Mouse (Mus musculus) MEL (cell line): ENCODE data around the gene Stat1. TPM values are rescaled to one million over a fixed set of nuclear protein-coding genes. Genes with fewer than 3 reads are reported as not detected.

ENCODE experiments used
- DNase-seq: peaks from one replicate; pipeline ENCODE4 v3.0.0; 2011; ENCODE audit warnings: low read depth, low spot score
- H3K27ac ChIP-seq: 2 replicates; pipeline ENCODE4 v1.5.1; 2012; ENCODE audit warnings: low read depth, mild to moderate bottlenecking, control low read depth, low read length, moderate library complexity; ENCODE audit not compliant: control insufficient read depth
- H3K27me3 ChIP-seq, 2 experiments: fragments of 150-350 bp in 1 of 2; sonication (generic) in 1 of 2; 2 replicates each; pipeline ENCODE4 v1.6.1; 2012; ENCODE audit warnings: low read length in 2 of 2, mild to moderate bottlenecking in 2 of 2, improper control_type of control experiment in 1 of 2, moderate library complexity in 1 of 2; ENCODE audit not compliant: insufficient read depth in 2 of 2, control insufficient read depth in 1 of 2
- H3K36me3 ChIP-seq, 2 experiments: 2 replicates each; pipeline ENCODE4 v1.6.1; 2012 to 2014; ENCODE audit warnings: low read length in 2 of 2, improper control_type of control experiment in 1 of 2, inconsistent platforms in 1 of 2, mild to moderate bottlenecking in 1 of 2; ENCODE audit not compliant: insufficient read depth in 2 of 2, control insufficient read depth in 1 of 2
- H3K4me1 ChIP-seq, 2 experiments: fragments of 150-350 bp in 1 of 2; sonication (generic) in 1 of 2; 2 replicates each; pipeline ENCODE4 v1.6.1; 2012; ENCODE audit warnings: low read length in 2 of 2, improper control_type of control experiment in 1 of 2, mild to moderate bottlenecking in 1 of 2; ENCODE audit not compliant: insufficient read depth in 2 of 2, control insufficient read depth in 1 of 2
- H3K4me3 ChIP-seq, 2 experiments: fragments of 150-350 bp in 1 of 2; sonication (generic) in 1 of 2; 2 replicates each; pipeline ENCODE4 v1.5.1; 2012; ENCODE audit warnings: low read depth in 2 of 2, low read length in 2 of 2, mild to moderate bottlenecking in 2 of 2, moderate library complexity in 2 of 2, control low read depth in 1 of 2, improper control_type of control experiment in 1 of 2; ENCODE audit not compliant: control insufficient read depth in 1 of 2, insufficient read depth in 1 of 2
- H3K79me2 ChIP-seq: 2 replicates; pipeline ENCODE4 v1.6.1; 2012; ENCODE audit warnings: mild to moderate bottlenecking, low read length, moderate library complexity; ENCODE audit not compliant: control insufficient read depth, poor library complexity, insufficient read depth
- H3K9ac ChIP-seq: 2 replicates; pipeline ENCODE4 v1.6.1; 2012; ENCODE audit warnings: low read depth, mild to moderate bottlenecking, control low read depth, low read length, moderate library complexity; ENCODE audit not compliant: control insufficient read depth, poor library complexity, severe bottlenecking
- H3K9me3 ChIP-seq: fragments of 150-350 bp; sonication (generic); replicated peaks from 2 replicates; pipeline ENCODE4 v1.6.1; 2012; ENCODE audit warnings: mild to moderate bottlenecking, low read length, improper control_type of control experiment, moderate library complexity; ENCODE audit not compliant: insufficient read depth
- CHD2 ChIP-seq: IDR thresholded peaks from 2 replicates; pipeline ENCODE4 v1.6.1; 2011; ENCODE audit warnings: low read length, improper control_type of control experiment
- CTCF ChIP-seq, 3 experiments: IDR thresholded peaks in 2 of 3; conservative IDR thresholded peaks in 1 of 3; 2 replicates each; pipeline ENCODE4 v1.5.1; 2011 to 2012; ENCODE audit warnings: low read length in 3 of 3, low read depth in 2 of 3, mild to moderate bottlenecking in 2 of 3, improper control_type of control experiment in 1 of 3, inconsistent platforms in 1 of 3, mixed read lengths in 1 of 3, moderate library complexity in 1 of 3; ENCODE audit not compliant: control insufficient read depth in 1 of 3, insufficient read depth in 1 of 3, poor library complexity in 1 of 3, severe bottlenecking in 1 of 3
- EP300 ChIP-seq, 2 experiments: IDR thresholded peaks; 2 replicates each; pipeline ENCODE4 v1.6.1; 2011; ENCODE audit warnings: improper control_type of control experiment in 2 of 2, low read length in 2 of 2, low read depth in 1 of 2, mild to moderate bottlenecking in 1 of 2
- MYC ChIP-seq: IDR thresholded peaks from 2 replicates; pipeline ENCODE4 v1.6.1; 2011; ENCODE audit warnings: low read depth, mild to moderate bottlenecking, low read length, improper control_type of control experiment, moderate library complexity
- NRF1 ChIP-seq: IDR thresholded peaks from 2 replicates; pipeline ENCODE4 v1.6.1; 2014; ENCODE audit warnings: low read depth, mild to moderate bottlenecking, inconsistent platforms, low read length, improper control_type of control experiment, moderate library complexity; ENCODE audit not compliant: poor library complexity, insufficient read depth, severe bottlenecking
- POLR2A ChIP-seq, 2 experiments: IDR thresholded peaks; 2 replicates each; pipeline ENCODE4 v1.6.1; 2011 to 2012; ENCODE audit warnings: low read length in 2 of 2, mild to moderate bottlenecking in 2 of 2, control low read depth in 1 of 2, improper control_type of control experiment in 1 of 2, low read depth in 1 of 2, moderate library complexity in 1 of 2; ENCODE audit not compliant: control insufficient read depth in 1 of 2, insufficient read depth in 1 of 2, poor library complexity in 1 of 2
- POLR2AphosphoS2 ChIP-seq: IDR thresholded peaks from 2 replicates; pipeline ENCODE4 v1.6.1; 2011; ENCODE audit warnings: low read length, improper control_type of control experiment
- SMC3 ChIP-seq: IDR thresholded peaks from 2 replicates; pipeline ENCODE4 v1.6.1; 2011; ENCODE audit warnings: low read depth, low read length, improper control_type of control experiment
- ZMIZ1 ChIP-seq: IDR thresholded peaks from 2 replicates; pipeline ENCODE4 v1.6.1; 2012; ENCODE audit warnings: low read depth, mild to moderate bottlenecking, inconsistent platforms, low read length, improper control_type of control experiment, moderate library complexity
- polyA plus RNA-seq, 2 experiments: library from polyadenylated mRNA; stranded (reverse) in 1 of 2; unstranded in 1 of 2; fragments of >175 nt in 1 of 2; fragments of >200 nt in 1 of 2; gene quantifications; 2 replicates each; pipeline versions ENCODE4 v1.2.1 to v1.2.4; 2012; ENCODE audit warnings: low replicate concordance in 2 of 2, low read depth in 1 of 2; ENCODE audit not compliant: insufficient read length in 2 of 2, insufficient read depth in 1 of 2, missing spikeins in 1 of 2
- total RNA-seq: library from RNA; depleted of rRNA; stranded (reverse); fragments of 300-350 nt; gene quantifications from 2 replicates; pipeline ENCODE4 v1.2.3, GENCODE M21; 2012

Stat1 gene
- total and polyA plus RNA-seq, 3 experiments = 9.7 to 44.0 (median 10.9) TPM

DNA sequence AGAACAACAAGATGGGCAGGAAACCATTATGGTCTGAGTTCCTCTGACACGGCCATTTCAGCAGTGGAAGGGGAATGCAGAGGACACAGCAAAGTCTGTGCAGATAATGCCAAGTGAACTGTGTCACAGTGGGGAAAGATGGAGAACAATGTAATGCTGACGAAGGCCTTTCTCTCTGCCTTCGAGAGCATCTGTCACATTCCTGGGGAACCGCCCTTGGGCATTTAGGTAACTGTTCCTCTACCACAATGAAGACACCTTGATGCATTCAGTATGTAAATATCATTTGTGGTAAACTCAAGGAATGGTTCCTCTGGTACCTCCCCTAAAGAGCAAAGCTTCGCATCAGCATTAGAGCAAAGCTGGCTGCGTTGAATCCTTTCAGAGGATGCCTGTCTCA, 8.1 kb downstream of the Stat1 start:
- Histone ChIP-seq H3K4me3 (no peak overlapping the region), H3K4me1 (no peaks in the 10 kb centered on the region), H3K79me2 (no peaks in the 10 kb centered on the region), H3K9ac (no peak overlapping the region), H3K9me3 (no peaks in the 10 kb centered on the region), H3K27me3 (no peaks in the 10 kb centered on the region), H3K27ac (no peak overlapping the region), H3K36me3 (no peaks in the 10 kb centered on the region; a peak in 2 of 4 replicates)
- DNase-seq = no peak
- no peak for TF ChIP-seq SMC3

DNA sequence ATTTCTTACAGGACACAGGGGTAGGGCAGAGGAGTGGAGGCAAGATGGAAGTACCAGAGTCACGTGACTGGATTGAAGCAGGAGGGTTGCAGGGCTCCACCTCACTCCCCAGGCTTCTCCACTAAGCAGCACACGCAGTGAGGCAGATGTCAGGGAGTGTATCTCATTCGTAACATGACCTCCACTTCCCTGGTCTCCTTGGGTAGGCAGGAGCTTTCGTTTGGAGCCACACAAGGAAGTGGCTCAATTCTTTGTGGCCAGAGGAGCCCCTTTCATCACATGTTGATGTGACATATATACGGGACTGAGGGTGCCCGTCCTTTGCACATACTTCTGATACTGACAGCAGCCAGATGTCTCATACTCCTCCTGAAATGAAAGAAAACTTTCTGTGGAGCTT, 10.6 kb downstream of the Stat1 start:
- DNase-seq = no peak
- H3K9ac ChIP-seq = no peak overlapping the region
- H3K27me3 ChIP-seq = no peaks in the 10 kb centered on the region
- H3K36me3 ChIP-seq = no peaks in the 10 kb centered on the region; a peak in 2 of 4 replicates
- no peaks in the 10 kb centered on the region for H3K79me2 ChIP-seq
- TF ChIP-seq CHD2 = no peak
- TF ChIP-seq POLR2A (IDR thresholded peaks at IDR 0.05; ENCODE audit: control insufficient read depth in 1 of 2, insufficient read depth in 1 of 2, low read depth in 1 of 2, low read length in 2 of 2, poor library complexity in 1 of 2) = no peak
- TF ChIP-seq EP300 (IDR thresholded peaks at IDR 0.05; ENCODE audit: low read depth in 1 of 2, low read length in 2 of 2) = no peak
- no peak for TF ChIP-seq POLR2AphosphoS2
- TF ChIP-seq NRF1 = no peak
- TF ChIP-seq MYC = no peak
- no peaks in the 10 kb centered on the region for H3K9me3 ChIP-seq
- no peaks in the 10 kb centered on the region for H3K4me1 ChIP-seq
- no peak overlapping the region for H3K4me3 ChIP-seq
- no peak overlapping the region for H3K27ac ChIP-seq

DNA sequence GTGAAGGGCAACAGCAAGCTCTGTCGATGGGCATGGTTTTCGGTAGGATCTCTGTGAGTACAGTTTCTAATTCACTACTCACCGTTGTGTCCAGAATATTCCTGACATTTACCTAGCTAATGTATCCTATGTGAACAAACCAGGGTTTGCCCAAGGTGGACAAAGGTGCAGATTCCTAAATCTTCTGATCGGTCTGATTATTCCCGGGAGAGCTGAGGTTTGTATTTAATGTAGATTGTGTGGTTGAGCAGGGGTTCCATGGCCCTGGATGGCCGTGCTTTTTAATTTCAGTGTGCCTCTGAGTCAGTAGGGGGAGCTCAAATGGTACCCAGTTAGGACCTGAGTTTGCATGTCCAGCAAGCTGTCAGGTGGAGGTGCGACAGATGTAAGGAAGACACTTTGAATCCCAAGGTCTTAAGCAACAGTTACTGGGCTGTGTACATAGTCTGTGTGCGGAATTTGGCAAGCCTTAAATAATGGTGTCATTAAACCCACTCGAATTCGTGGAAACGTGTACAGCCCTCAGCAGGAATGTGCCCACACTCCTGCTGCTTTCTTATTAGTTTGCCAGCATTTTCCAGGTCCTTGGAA, 12.6 kb downstream of the Stat1 start:
- H3K9ac ChIP-seq = no peak overlapping the region
- H3K36me3 ChIP-seq = no peaks in the 10 kb centered on the region; a peak in 2 of 4 replicates
- DNase-seq = no peak
- H3K27me3 ChIP-seq = no peaks in the 10 kb centered on the region
- no peaks in the 10 kb centered on the region for H3K9me3 ChIP-seq
- no peak overlapping the region for H3K4me3 ChIP-seq
- no peaks in the 10 kb centered on the region for H3K4me1 ChIP-seq
- TF ChIP-seq POLR2A (IDR thresholded peaks at IDR 0.05; ENCODE audit: control insufficient read depth in 1 of 2, insufficient read depth in 1 of 2, low read depth in 1 of 2, low read length in 2 of 2, poor library complexity in 1 of 2) = no peak
- TF ChIP-seq POLR2AphosphoS2 = no peak
- peak in 2 of 3 experiments; percentile 0 to 18; a peak in 1 of 6 replicates for TF ChIP-seq CTCF (IDR thresholded peaks at IDR 0.05 in 2 of 3, conservative IDR thresholded peaks at IDR 0.05 in 1 of 3; ENCODE audit: control insufficient read depth in 1 of 3, insufficient read depth in 1 of 3, low read depth in 2 of 3, low read length in 3 of 3, poor library complexity in 1 of 3, severe bottlenecking in 1 of 3)
- TF ChIP-seq ZMIZ1 = no peak
- H3K27ac ChIP-seq = no peak overlapping the region
- no peaks in the 10 kb centered on the region for H3K79me2 ChIP-seq
